Mouse (Mus musculus): ENCODE measurements around the gene Tubal3. TPM values are rescaled to one million over a fixed set of nuclear protein-coding genes. Genes with fewer than 3 reads are reported as not detected.

Tubal3 gene
- not detected in 2 replicates for polyA plus RNA-seq (2021; fragmentation: Nextera tagmentation)
- long read RNA-seq, experiment 1: 0 reads
- long read RNA-seq, experiment 2: 0 reads

DNA sequence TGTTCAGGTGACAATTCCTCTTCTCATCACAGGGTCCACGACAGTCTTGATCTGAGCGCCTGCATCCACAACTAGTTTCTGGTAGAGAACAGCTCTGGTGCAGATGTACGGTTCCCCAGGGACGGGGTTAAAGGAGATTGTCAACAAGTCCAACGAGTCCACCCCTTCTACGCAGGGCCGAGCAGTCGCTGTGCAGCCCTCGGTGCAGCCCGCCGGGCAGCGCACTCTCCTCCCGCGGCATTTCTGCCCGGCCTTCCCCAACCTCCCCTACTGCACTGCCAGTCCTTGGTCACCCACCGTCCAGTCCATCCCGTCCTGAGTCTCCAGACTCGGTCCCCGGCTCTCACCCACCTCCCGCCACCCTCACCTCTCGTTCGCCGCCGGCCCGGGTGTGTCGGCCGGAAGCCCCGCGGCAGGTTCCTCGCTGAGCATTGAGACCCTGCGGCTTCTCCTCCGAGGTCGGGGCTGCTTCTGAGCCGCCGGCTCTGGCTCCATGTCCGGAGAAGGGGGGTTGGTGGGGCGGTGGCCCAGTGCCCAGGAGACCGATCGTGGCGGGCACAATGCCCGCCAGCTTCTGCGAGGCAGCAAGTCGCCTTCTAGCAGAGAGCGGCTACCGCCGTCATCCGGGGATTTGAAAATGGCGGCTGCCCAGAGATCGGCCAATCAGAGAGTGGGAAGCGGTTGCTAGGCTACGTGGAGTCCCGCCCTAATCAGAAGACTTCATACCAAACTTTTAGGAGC lies at the start of gene Tubal3, which contains the start of gene Net1:
Gene Tubal3, plus strand, starts transcription at position 704 of the 741 bp plus-strand sequence.
Gene Net1, minus strand, starts transcription at position 650 of the 741 bp plus-strand sequence.

GRCm38 (mm10) chr13:3945249-3945648 lies 27.2 kb downstream of the Tubal3 start, which contains the start of gene Ucn3:
Gene Ucn3, minus strand, starts transcription at chr13:3945349.

Other genes with a start within 250 kb of the Tubal3 start
- not detected in 2 replicates for gene Calml3, start 114.0 kb upstream of the Tubal3 start, polyA plus RNA-seq (2021; fragmentation: Nextera tagmentation)
- not detected in 2 replicates for gene Calm4, start 80.5 kb upstream of the Tubal3 start, polyA plus RNA-seq (2021; fragmentation: Nextera tagmentation)
- not detected in 2 replicates for gene Calm5, start 64.1 kb upstream of the Tubal3 start, polyA plus RNA-seq (2021; fragmentation: Nextera tagmentation)
- gene Net1, start 54 bp upstream of the Tubal3 start, polyA plus RNA-seq (2021; fragmentation: Nextera tagmentation): 10.7 and 12.9 TPM in 2 replicates
- 0.11 and 0.49 TPM in 2 replicates for gene Ucn3, start 27.1 kb downstream of the Tubal3 start, polyA plus RNA-seq (2021; fragmentation: Nextera tagmentation)
- 1.2 and 1.5 TPM in 2 replicates for gene Akr1c14, start 130.7 kb downstream of the Tubal3 start, polyA plus RNA-seq (2021; fragmentation: Nextera tagmentation)
- gene Akr1c18, start 232.4 kb downstream of the Tubal3 start, polyA plus RNA-seq (2021; fragmentation: Nextera tagmentation): 3.8 and 4.2 TPM in 2 replicates

Data from left cerebral cortex, adult 6 months (tissue).